Mouse (Mus musculus) spleen, postnatal 36 days (tissue): ENCODE measurements around the gene Set.
"Not testable (repeated sequence)": the region's sequence is repeated elsewhere in the genome, so short reads cannot be mapped to it uniquely, and the experiment has no call there.

ENCODE experiments used
- DNase-seq, 2 experiments: peaks; one replicate each; pipeline ENCODE4 v3.0.0; 2022; ENCODE audit warnings: low spot score in 2 of 2, mixed read lengths in 1 of 2

Set gene

DNA sequence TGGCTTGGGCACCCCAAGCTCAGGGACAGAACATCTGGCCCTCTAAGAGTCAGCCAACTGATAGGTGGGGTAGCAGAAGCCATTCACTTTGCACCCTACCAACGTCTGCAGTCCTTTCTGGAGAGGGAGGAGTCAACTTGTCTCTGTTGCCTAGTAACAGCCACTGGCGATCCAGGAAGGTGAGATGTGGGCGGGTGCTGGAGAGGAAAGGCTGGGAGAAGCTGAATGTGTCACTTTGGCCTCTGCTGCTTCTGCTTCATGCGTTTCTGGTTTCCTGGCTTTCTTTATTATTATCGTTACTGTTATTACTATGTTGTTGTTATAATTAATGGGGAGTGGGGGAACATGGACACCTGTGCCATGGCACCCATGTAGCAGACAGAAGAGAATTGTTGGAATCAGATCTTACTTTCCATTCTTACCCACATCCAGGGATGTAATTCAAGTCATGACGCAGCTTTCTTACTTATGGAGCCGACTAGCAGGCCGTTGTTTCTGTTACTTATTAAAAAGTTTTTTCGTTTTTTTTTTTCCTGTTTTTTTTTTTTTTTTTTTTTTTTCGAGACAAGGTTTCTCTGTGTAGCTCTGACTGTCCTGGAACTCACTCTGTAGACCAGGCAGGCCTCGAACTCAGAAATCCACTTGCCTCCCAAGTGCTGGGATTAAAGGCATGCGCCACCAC is at the start of gene Set:
Gene Set, plus strand, starts transcription at position 156 of the 682 bp plus-strand sequence.
- DNase-seq: peak in 1 of 2 experiments; percentile 34

GRCm38 (mm10) chr2:30009101-30009500 is 48.1 kb upstream of the Set start:
- DNase-seq: no peak

GRCm38 (mm10) chr2:30010840-30011281 is 46.3 kb upstream of the Set start:
- no peak for DNase-seq

DNA sequence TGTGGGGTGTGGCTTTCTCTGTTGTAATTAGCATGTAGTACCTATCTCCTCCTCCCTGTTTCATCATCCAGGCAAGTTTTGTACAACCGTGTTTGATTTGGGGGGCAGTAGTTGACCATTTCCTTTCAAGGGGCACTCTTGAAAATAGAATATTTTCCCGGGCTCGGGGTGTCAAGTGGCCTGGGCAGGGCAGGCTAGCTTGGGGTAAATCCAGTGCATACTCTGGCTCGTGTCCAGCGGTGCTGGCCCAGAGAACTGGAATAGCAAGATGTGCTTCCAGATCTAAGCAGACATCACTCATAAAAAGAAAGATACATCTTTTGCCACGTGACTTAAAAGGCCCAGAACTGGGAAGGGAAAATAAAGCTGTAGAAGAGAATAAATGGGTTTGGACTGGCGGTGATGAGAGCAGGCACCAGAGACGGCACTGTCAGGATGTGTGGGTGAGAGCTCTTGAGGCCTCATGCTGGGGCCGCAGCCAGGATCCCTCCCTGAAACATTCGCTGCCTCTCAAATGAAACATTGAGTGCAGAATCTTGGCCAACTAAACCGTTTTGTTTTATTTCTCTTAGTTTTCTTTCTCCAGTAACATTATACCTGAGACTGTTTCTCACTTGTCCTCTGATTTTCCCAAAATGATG is 42.7 kb upstream of the Set start:
- DNase-seq: no peak

DNA sequence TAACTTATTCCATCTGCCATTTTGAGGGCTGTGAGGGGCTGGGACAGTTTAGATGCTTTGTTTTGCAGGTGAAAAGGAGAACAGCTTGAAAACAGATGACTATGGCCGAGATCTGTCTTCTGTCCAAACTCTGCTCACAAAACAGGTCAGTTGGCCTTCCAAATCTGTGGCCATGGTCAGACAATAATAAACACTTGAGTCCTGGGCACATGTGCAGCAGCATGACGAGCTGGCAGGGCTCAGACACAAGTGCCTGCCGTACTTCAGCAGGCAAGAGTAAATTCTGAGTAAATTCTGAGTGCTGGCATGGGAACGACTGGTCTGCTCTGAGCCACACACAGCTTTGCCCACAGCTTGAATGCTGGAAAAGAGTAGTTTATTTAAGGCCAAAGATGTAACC is 31.7 kb upstream of the Set start:
- DNase-seq: no peak

DNA sequence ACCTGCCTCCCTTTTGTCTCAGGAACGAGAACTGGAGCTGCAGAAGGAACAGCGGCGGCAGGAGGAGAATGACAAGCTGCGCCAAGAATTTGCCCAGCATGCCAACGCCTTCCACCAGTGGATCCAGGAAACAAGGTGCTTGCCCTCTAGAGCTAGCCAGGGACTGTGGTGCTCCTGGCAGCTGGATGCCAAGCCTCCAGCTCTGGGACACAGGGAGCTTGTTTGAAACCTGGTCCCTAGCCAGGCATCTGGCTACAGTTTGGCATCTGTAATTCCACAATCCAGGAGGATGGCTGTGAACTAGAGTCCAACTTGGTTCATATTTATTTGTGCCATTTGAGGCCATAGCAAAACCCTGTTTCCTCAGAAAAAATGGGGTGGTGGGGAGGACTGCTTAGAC is 30.2 kb upstream of the Set start:
- DNase-seq: no peak

- DNase-seq: no peak
Measured at GRCm38 (mm10) chr2:30032244-30032846, 24.8 kb upstream of the Set start.

- DNase-seq: no peak
Measured at GRCm38 (mm10) chr2:30032957-30033356, 24.2 kb upstream of the Set start.

DNA sequence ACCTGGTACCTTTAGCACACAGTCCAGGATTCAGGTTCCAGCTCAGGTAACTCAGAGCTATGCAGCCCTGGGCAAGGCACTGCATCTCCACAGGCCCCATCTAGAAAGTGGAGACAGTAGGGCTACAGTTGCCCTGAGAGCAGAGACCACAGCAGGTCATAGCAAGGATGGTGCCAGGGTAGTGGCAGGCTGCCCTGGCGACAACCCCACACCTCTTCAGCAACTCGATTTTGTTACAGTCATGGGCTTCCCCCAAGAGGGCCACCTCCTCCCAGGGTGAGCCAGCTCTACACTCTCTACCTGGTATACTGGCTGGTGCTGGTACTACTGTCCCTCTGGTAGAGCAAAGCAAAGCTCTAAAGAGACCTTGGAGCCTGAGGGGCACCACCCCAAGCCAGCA is 19.4 kb upstream of the Set start:
- no peak for DNase-seq

GRCm38 (mm10) chr2:30038370-30038769 is 18.8 kb upstream of the Set start:
- DNase-seq: no peak

- no peak for DNase-seq
Measured at GRCm38 (mm10) chr2:30039687-30040086, 17.5 kb upstream of the Set start.

DNA sequence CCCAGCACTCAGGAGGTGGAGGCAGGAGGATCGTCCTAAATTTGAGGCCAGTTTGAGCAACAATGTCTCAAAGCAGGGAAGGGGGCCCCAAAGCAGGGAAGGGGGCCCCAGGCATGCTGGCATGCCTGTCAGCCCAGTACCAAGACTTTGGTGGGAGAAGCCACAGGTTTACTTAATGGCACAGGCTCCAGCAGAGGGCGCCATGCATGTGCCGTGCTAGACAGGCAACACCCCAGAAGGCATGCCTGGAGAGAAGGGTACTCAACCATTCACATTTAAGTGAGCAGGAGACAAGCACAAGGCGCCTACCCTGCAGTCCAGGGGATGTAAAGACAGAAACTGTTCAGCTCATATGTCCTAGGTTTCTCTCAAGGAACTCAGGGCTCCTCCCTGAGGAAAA is 14.7 kb upstream of the Set start:
- peak; percentile 71 to 73 for DNase-seq

DNA sequence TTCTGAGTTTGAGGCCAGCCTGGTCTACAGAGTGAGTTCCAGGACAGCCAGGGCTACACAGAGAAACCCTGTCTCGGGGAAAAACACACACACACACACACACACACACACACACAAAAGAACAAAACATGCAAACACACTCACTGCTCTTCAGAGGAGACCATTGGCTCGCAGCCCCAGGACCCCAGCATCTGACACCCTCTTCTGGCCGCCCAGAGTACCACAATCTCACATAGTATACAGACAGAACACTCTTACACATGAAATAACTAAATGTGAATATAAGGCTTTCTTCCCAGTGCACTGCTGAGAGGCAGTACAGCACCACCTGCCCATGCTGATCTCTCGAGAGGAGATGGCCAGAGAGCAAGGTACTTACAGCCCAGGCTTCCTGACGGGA is 12.6 kb upstream of the Set start:
- DNase-seq: no peak

DNA sequence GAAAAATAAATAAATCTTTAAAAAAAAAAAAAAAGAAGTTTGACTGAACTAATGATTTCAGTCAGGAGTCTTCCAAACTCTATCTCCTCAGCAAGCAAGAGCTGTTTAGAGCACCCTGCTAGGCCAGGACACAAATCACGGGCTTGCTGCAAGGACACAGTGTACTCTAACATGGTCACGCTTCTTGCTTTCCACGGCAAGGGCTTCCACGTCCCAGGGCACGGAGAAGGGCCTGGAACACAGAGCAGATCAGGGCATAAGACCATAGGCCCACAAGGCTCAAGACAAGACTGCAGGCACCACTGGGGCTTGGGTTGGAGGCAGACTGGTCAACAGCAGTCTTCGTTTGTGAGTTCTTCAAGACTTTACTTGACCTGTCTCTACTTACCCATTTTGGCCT is 10.1 kb upstream of the Set start:
- no peak for DNase-seq

GRCm38 (mm10) chr2:30048101-30048501 is 9.1 kb upstream of the Set start:
- peak in 1 of 2 experiments; percentile 25 for DNase-seq

- DNase-seq: peak; percentile 95 to 96
Measured at GRCm38 (mm10) chr2:30048699-30049388, 8.3 kb upstream of the Set start, which contains the start of gene Wdr34. Gene Wdr34, minus strand, starts transcription at chr2:30048881.

DNA sequence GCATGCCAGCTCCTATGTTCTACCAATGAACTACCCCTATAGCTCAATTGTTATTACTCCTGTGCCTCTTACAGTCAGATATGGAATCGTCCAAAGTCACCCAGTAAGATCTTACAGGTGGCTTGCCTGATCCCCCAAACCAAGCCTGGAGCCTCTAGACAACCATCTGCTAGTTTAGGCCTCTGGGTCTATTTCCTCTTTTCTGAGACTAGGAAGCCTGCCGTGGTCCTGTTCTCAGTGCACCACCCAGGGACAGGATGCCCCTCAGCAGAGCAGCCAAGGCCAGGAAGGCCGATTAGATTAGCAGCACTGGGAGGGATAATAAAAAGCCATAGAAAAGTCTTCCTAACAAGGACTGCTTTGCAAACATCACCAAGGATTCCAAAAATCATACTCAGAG is 7.3 kb upstream of the Set start:
- DNase-seq: peak in 1 of 2 experiments; percentile 18

GRCm38 (mm10) chr2:30051992-30052761 is 5.0 kb upstream of the Set start:
- DNase-seq: no peak

DNA sequence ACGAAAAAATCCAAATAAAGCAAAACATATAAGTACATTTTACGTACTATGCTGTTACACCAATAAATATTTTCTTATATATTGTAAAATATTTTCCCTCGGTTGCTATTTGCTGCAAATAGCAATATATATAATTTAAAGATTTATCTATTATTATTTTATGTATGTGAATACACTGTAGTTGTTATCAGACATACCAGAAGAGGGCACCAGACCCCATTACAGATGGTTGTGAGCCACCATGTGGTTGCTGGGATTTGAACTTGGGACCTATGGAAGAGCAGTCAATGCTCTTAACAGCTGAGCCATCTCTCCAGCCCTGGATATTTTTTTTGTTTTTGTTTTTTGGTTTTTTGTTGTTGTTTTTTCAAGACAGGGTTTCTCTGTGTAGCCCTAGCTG is 1.9 kb upstream of the Set start:
- DNase-seq: not testable (repeated sequence)

GRCm38 (mm10) chr2:30056736-30057135 is 442 bp upstream of the Set start:
- no peak for DNase-seq

DNA sequence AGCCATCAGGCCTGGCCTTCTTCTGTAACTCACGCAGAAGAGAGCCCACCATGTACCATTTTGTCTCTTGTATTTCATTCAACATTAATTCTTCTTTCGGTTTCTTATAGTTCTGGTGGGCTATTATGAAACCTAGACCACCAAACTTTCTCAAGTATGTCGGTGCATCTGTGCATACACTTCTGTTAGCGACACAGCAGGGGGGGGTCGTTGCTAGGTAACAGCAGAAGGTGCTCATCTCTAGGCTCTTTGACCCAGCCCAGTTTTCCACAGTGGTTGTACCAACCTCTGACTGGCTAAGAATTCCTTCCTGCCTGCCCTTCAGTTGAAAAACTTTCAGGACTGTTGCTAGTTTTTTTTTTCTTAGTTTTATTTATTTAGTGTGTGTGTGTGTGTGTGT is 1.2 kb downstream of the Set start:
- no peak for DNase-seq
